Mouse (Mus musculus) liver, adult 2 months (tissue): Measurements from ENCODE around the gene Rnd1. TPM values are rescaled to one million over a fixed set of nuclear protein-coding genes. Genes with fewer than 3 reads are reported as not detected.

Experiments used
- DNase-seq: peaks from one replicate; pipeline ENCODE4 v3.0.0-alpha.2; 2011; ENCODE audit warnings: low read depth, low spot score; ENCODE audit errors: extremely low read depth
- H3K27ac ChIP-seq: fragments of 200-500 bp; replicated peaks from 2 replicates; pipeline ENCODE4 v1.5.1; 2012; ENCODE audit warnings: low read depth, mild to moderate bottlenecking, control low read depth, inconsistent platforms, low read length; ENCODE audit not compliant: insufficient read depth
- H3K27me3 ChIP-seq: fragments of 200-500 bp; 2 replicates; pipeline ENCODE4 v1.6.1; 2012; ENCODE audit warnings: mild to moderate bottlenecking, moderate library complexity, low read length, inconsistent platforms; ENCODE audit not compliant: control insufficient read depth, insufficient read depth
- H3K36me3 ChIP-seq: fragments of 200-500 bp; 2 replicates; pipeline ENCODE4 v1.6.1; 2012; ENCODE audit warnings: low read length, inconsistent platforms; ENCODE audit not compliant: control insufficient read depth, insufficient read depth
- H3K4me1 ChIP-seq: fragments of 200-500 bp; 2 replicates; pipeline ENCODE4 v1.6.1; 2011; ENCODE audit warnings: low read length; ENCODE audit not compliant: control insufficient read depth, insufficient read depth
- H3K4me3 ChIP-seq: fragments of 200-500 bp; 2 replicates; pipeline ENCODE4 v1.5.1; 2011; ENCODE audit warnings: low read depth, mild to moderate bottlenecking, control low read depth, low read length, moderate library complexity; ENCODE audit not compliant: insufficient read depth
- H3K79me2 ChIP-seq: fragments of 200-500 bp; 2 replicates; pipeline ENCODE4 v1.6.1; 2012; ENCODE audit warnings: inconsistent platforms, mild to moderate bottlenecking, low read length, moderate library complexity; ENCODE audit not compliant: control insufficient read depth, insufficient read depth
- H3K9ac ChIP-seq: fragments of 200-500 bp; 2 replicates; pipeline ENCODE4 v1.6.1; 2012; ENCODE audit warnings: low read depth, mild to moderate bottlenecking, control low read depth, inconsistent platforms, low read length
- CTCF ChIP-seq: fragments of 200-500 bp; IDR thresholded peaks from 2 replicates; pipeline ENCODE4 v1.5.1; 2011; ENCODE audit warnings: low read depth, low read length, control low read depth
- POLR2A ChIP-seq: fragments of 200-500 bp; IDR thresholded peaks from 2 replicates; pipeline ENCODE4 v1.6.1; 2011; ENCODE audit warnings: low read length, control low read depth; ENCODE audit not compliant: insufficient read depth; ENCODE audit errors: extremely low read depth
- WGBS: fragments of 180-500 bp; shearing (Covaris S2); methylation state at CpG from one replicate; pipeline ENCODE4 v1.1.7; 2018; 5-methylcytosine and 5-hydroxymethylcytosine counted together
- polyA plus RNA-seq: library from polyadenylated mRNA; depleted of rRNA; stranded (reverse); fragments of >200 nt; gene quantifications from 2 replicates; pipeline ENCODE4 v1.2.3, GENCODE M21; 2012; rRNA removed
- total RNA-seq: library from RNA; depleted of rRNA; stranded (reverse); fragments of >200 nt; gene quantifications from 2 replicates; pipeline ENCODE4 v1.2.3, GENCODE M21; 2014; rRNA removed

Rnd1 gene
- total and polyA plus RNA-seq, 2 experiments, result 7.4 to 20.0 TPM

GRCm38 (mm10) chr15:98622199-98622598 is 55.1 kb downstream of the Rnd1 start:
- H3K4me3 ChIP-seq, result no peak overlapping the region
- H3K27ac ChIP-seq, result no peak overlapping the region
- H3K9ac ChIP-seq, result no peak overlapping the region
- H3K79me2 ChIP-seq, result no peaks in the 10 kb centered on the region
- no peaks in the 10 kb centered on the region; the same call in 1 of the 2 replicates for H3K27me3 ChIP-seq
- no peaks in the 10 kb centered on the region for H3K4me1 ChIP-seq
- WGBS, result 19% methylated on average over 7 of the region's 7 CpGs
- H3K36me3 ChIP-seq, result no peaks in the 10 kb centered on the region
- TF ChIP-seq CTCF, result no peak
- TF ChIP-seq POLR2A, result no peak
- no peak for DNase-seq

DNA sequence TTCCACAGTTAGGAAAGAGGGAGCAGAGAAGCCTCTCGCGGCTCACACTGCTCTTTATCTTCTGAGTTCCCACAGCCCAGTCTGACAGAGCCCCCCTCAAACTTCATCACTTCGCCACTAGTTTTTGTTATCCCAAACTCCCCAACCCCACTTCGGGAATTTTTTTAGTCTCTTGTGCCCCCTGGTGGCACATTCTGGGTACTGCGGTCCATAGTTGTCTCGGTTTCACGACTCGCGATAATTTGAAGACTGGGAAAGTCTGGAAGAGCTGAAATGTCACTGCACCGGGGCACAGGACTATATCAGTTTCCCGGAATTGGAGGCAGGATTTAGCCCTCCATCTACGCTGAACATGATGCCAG is 60.1 kb downstream of the Rnd1 start:
- WGBS, result under 1% methylated on average over 12 of the region's 12 CpGs
- H3K36me3 ChIP-seq, result no peaks in the 10 kb centered on the region
- TF ChIP-seq POLR2A (no peak), CTCF (peak; percentile 56; the same call in 1 of the 2 replicates)
- no peaks in the 10 kb centered on the region; the same call in 1 of the 2 replicates for H3K27me3 ChIP-seq
- no peak overlapping the region for H3K27ac ChIP-seq
- H3K9ac ChIP-seq, result no peak overlapping the region
- H3K4me3 ChIP-seq, result no peak overlapping the region
- no peaks in the 10 kb centered on the region for H3K79me2 ChIP-seq
- peaks cover 5% of the 10 kb centered on the region; the same call in 1 of the 2 replicates for H3K4me1 ChIP-seq
- no peak for DNase-seq

DNA sequence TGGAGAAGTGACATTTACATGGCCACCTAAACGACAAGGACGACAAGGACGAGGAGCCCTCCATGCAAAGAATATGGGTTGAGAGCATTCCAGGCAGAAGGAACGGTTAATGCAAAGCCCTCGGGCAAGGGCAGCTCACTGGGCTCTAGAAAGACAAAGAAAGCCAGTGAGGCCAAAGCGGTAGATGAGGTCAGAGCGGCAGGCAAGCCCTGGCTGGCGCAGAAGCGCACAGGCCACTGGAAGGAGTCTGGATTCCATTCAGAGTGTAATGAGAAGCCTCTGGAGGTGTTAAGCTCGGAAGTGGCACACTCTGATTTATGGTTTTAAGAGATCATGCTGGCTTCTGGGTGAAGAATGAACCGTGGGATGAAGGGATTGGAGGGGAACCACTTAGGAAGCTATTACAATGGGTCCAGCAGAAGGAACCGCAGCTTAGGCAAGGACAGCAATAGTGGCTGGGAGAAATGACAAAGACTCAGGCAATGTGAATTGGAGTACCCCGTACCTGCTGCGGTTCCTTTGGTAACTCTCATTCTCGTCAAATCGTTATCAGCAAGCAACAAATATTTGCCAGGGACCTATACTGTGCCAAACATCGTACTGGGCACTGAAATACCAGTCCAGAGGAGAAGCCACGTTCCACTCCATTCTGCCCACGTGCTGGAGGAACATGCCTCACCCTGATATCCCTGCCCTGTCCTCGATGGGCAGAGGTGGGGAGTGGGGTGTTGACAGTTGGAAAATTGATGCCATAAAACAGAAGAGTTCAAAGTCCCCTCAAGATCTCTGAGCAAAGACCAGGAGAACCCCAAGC is 60.7 kb downstream of the Rnd1 start:
- H3K4me1 ChIP-seq, result peaks cover 5% of the 10 kb centered on the region; the same call in 1 of the 2 replicates
- no peak overlapping the region for H3K27ac ChIP-seq
- 46% methylated on average over 20 of the region's 20 CpGs for WGBS
- peak; percentile 85 for DNase-seq
- no peak overlapping the region for H3K4me3 ChIP-seq
- H3K36me3 ChIP-seq, result no peaks in the 10 kb centered on the region
- H3K27me3 ChIP-seq, result no peaks in the 10 kb centered on the region; the same call in 1 of the 2 replicates
- TF ChIP-seq CTCF, result no peak
- TF ChIP-seq POLR2A, result no peak
- H3K9ac ChIP-seq, result no peak overlapping the region
- H3K79me2 ChIP-seq, result no peaks in the 10 kb centered on the region

- H3K4me3 ChIP-seq, result no peak overlapping the region
Observed at GRCm38 (mm10) chr15:98615751-98616150, 61.5 kb downstream of the Rnd1 start.

DNA sequence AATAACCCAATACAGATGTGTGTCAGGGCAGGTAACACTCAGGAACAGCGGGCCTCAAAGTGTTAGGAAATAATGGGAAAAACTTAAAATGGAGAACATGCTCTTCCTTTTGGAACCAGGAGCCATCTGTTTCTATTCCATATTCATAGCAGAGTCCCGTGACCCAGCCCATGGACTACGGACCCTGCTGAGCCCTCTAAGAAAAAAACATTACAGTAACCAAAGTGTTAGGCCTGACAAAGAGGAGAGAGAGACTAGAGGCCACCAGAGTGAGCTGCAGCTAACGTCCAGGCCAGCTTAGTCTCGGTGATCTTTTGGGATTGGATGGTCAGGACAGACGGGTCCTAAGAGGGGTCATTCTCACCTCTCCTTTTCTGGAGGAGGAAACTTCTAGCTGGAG is 62.3 kb downstream of the Rnd1 start:
- whole genome bisulfite sequencing, result 58% methylated on average over 6 of the region's 6 CpGs
- no peak overlapping the region for H3K4me3 ChIP-seq
- peak; percentile 28 for DNase-seq

More at GRCm38 (mm10) chr15:98615751-98616150, 61.5 kb downstream of the Rnd1 start:
- WGBS, result 88% methylated on average over 6 of the region's 6 CpGs
- H3K27me3 ChIP-seq, result no peaks in the 10 kb centered on the region; the same call in 1 of the 2 replicates
- no peak for DNase-seq
- no peaks in the 10 kb centered on the region for H3K79me2 ChIP-seq
- TF ChIP-seq CTCF, result no peak
- TF ChIP-seq POLR2A, result no peak
- no peaks in the 10 kb centered on the region for H3K36me3 ChIP-seq
- no peak overlapping the region for H3K27ac ChIP-seq
- no peak overlapping the region for H3K9ac ChIP-seq
- H3K4me1 ChIP-seq, result peaks cover 5% of the 10 kb centered on the region; the same call in 1 of the 2 replicates

GRCm38 (mm10) chr15:98614551-98614950 is 62.7 kb downstream of the Rnd1 start:
- 29% methylated on average over 9 of the region's 9 CpGs for WGBS
- H3K4me3 ChIP-seq, result no peak overlapping the region
- H3K27me3 ChIP-seq, result no peaks in the 10 kb centered on the region; the same call in 1 of the 2 replicates
- no peak for TF ChIP-seq CTCF
- no peak for TF ChIP-seq POLR2A
- H3K79me2 ChIP-seq, result no peaks in the 10 kb centered on the region
- H3K4me1 ChIP-seq, result peaks cover 5% of the 10 kb centered on the region; the same call in 1 of the 2 replicates
- H3K9ac ChIP-seq, result no peak overlapping the region
- peak; percentile 70 for DNase-seq
- no peak overlapping the region for H3K27ac ChIP-seq
- H3K36me3 ChIP-seq, result no peaks in the 10 kb centered on the region

More for the DNA sequence above, 62.3 kb downstream of the Rnd1 start:
- no peak for TF ChIP-seq POLR2A
- TF ChIP-seq CTCF, result no peak
- no peaks in the 10 kb centered on the region for H3K79me2 ChIP-seq
- H3K27me3 ChIP-seq, result no peaks in the 10 kb centered on the region; the same call in 1 of the 2 replicates
- peaks cover 5% of the 10 kb centered on the region; the same call in 1 of the 2 replicates for H3K4me1 ChIP-seq
- no peak overlapping the region for H3K27ac ChIP-seq
- no peaks in the 10 kb centered on the region for H3K36me3 ChIP-seq
- H3K9ac ChIP-seq, result no peak overlapping the region

Other genes with a start within 250 kb of the Rnd1 start
- gene Olfr282, start 246.2 kb downstream of the Rnd1 start, total RNA-seq, result not detected in 2 replicates
- not detected in 2 replicates for gene Olfr282, start 246.2 kb downstream of the Rnd1 start, polyA plus RNA-seq
- gene Olfr281, start 224.9 kb downstream of the Rnd1 start, total RNA-seq, result not detected in 2 replicates
- gene Olfr281, start 224.9 kb downstream of the Rnd1 start, polyA plus RNA-seq, result not detected in 2 replicates
- not detected in 2 replicates for gene OR5BS1P, start 207.6 kb downstream of the Rnd1 start, total RNA-seq
- not detected in 2 replicates for gene OR5BS1P, start 207.6 kb downstream of the Rnd1 start, polyA plus RNA-seq
- not detected in 2 replicates for gene Lalba, start 194.7 kb downstream of the Rnd1 start, total RNA-seq
- gene Lalba, start 194.7 kb downstream of the Rnd1 start, polyA plus RNA-seq, result not detected in 2 replicates
- gene Olfr279, start 185.1 kb downstream of the Rnd1 start, total RNA-seq, result not detected in 2 replicates
- gene Olfr279, start 185.1 kb downstream of the Rnd1 start, polyA plus RNA-seq, result not detected in 2 replicates
- 17.9 and 22.2 TPM in 2 replicates for gene Kansl2, start 143.2 kb downstream of the Rnd1 start, total RNA-seq
- gene Kansl2, start 143.2 kb downstream of the Rnd1 start, polyA plus RNA-seq, result 18.0 and 21.9 TPM in 2 replicates
- 13.5 and 13.8 TPM in 2 replicates for gene Ccnt1, start 106.5 kb downstream of the Rnd1 start, total RNA-seq
- gene Ccnt1, start 106.5 kb downstream of the Rnd1 start, polyA plus RNA-seq, result 5.4 and 7.4 TPM in 2 replicates
- gene 4930415O20Rik, start 106.5 kb downstream of the Rnd1 start, total RNA-seq, result not detected in 2 replicates
- gene 4930415O20Rik, start 106.5 kb downstream of the Rnd1 start, polyA plus RNA-seq, result not detected in 2 replicates
- 8.9 and 11.8 TPM in 2 replicates for gene Adcy6, start 67.4 kb downstream of the Rnd1 start, total RNA-seq
- gene Adcy6, start 67.4 kb downstream of the Rnd1 start, polyA plus RNA-seq, result 13.7 and 16.3 TPM in 2 replicates
- 0.27 and 0.28 TPM in 2 replicates for gene Cacnb3, start 46.6 kb downstream of the Rnd1 start, total RNA-seq
- gene Cacnb3, start 46.6 kb downstream of the Rnd1 start, polyA plus RNA-seq, result 0.75 and 0.86 TPM in 2 replicates
- 27.6 and 33.9 TPM in 2 replicates for gene Ddx23, start 14.6 kb downstream of the Rnd1 start, total RNA-seq
- gene Ddx23, start 14.6 kb downstream of the Rnd1 start, polyA plus RNA-seq, result 15.4 and 18.8 TPM in 2 replicates
- not detected in 2 replicates for gene Ccdc65, start 30.7 kb upstream of the Rnd1 start, total RNA-seq
- not detected in 2 replicates for gene Ccdc65, start 30.7 kb upstream of the Rnd1 start, polyA plus RNA-seq
- 22.4 and 26.6 TPM in 2 replicates for gene Fkbp11, start 50.7 kb upstream of the Rnd1 start, total RNA-seq
- gene Fkbp11, start 50.7 kb upstream of the Rnd1 start, polyA plus RNA-seq, result 12.2 and 22.4 TPM in 2 replicates
- gene Arf3, start 85.8 kb upstream of the Rnd1 start, total RNA-seq, result 10.5 and 14.0 TPM in 2 replicates
- 41.3 and 43.0 TPM in 2 replicates for gene Arf3, start 85.8 kb upstream of the Rnd1 start, polyA plus RNA-seq
- gene Wnt10b, start 100.7 kb upstream of the Rnd1 start, total RNA-seq, result 0.47 TPM in 1 of 2 replicates, not detected in the other
- gene Wnt10b, start 100.7 kb upstream of the Rnd1 start, polyA plus RNA-seq, result not detected in 2 replicates
- not detected in 2 replicates for gene Wnt1, start 112.4 kb upstream of the Rnd1 start, total RNA-seq
- not detected in 2 replicates for gene Wnt1, start 112.4 kb upstream of the Rnd1 start, polyA plus RNA-seq
- 0.13 TPM in 1 of 2 replicates, not detected in the other for gene Ddn, start 132.0 kb upstream of the Rnd1 start, total RNA-seq
- not detected in 2 replicates for gene Ddn, start 132.0 kb upstream of the Rnd1 start, polyA plus RNA-seq
- 40.1 and 41.4 TPM in 2 replicates for gene Prkag1, start 154.1 kb upstream of the Rnd1 start, total RNA-seq
- gene Prkag1, start 154.1 kb upstream of the Rnd1 start, polyA plus RNA-seq, result 35.6 and 37.7 TPM in 2 replicates
- gene Kmt2d, start 193.7 kb upstream of the Rnd1 start, total RNA-seq, result 6.6 and 10.1 TPM in 2 replicates
- gene Kmt2d, start 193.7 kb upstream of the Rnd1 start, polyA plus RNA-seq, result 7.1 and 10.3 TPM in 2 replicates
- 0.94 and 1.8 TPM in 2 replicates for gene Rhebl1, start 217.1 kb upstream of the Rnd1 start, total RNA-seq
- gene Rhebl1, start 217.1 kb upstream of the Rnd1 start, polyA plus RNA-seq, result 0.35 and 0.37 TPM in 2 replicates
- under 0.01 and 0.13 TPM in 2 replicates for gene Dhh, start 221.1 kb upstream of the Rnd1 start, total RNA-seq
- 0.18 and 0.45 TPM in 2 replicates for gene Dhh, start 221.1 kb upstream of the Rnd1 start, polyA plus RNA-seq
- 24.3 and 28.8 TPM in 2 replicates for gene Lmbr1l, start 240.8 kb upstream of the Rnd1 start, total RNA-seq
- 21.3 and 32.4 TPM in 2 replicates for gene Lmbr1l, start 240.8 kb upstream of the Rnd1 start, polyA plus RNA-seq